Mouse (Mus musculus): ENCODE data around the gene Cyb5d1. TPM values are rescaled to one million over a fixed set of nuclear protein-coding genes. Genes with fewer than 3 reads are reported as not detected.

Cyb5d1 gene
- polyA plus RNA-seq, 1 experiment from 2014 or later = 23.9 TPM

GRCm38 (mm10) chr11:69417449-69418384, 22.3 kb upstream of the Cyb5d1 start:
- ATAC-seq (ENCODE audit: low FRiP score, low TSS enrichment) = peak; percentile 37
- WGBS = under 1% methylated on average over 39 of the region's 39 CpGs

GRCm38 (mm10) chr11:69416921-69417448, 21.6 kb upstream of the Cyb5d1 start:
- H3K36me3 ChIP-seq (ENCODE audit: control insufficient read depth, insufficient read depth, low read length) = peaks cover 14% of the 10 kb centered on the region
- peak overlapping the region; percentile 96 for H3K27ac ChIP-seq (ENCODE audit: low read depth, low read length)
- no peak for ATAC-seq (ENCODE audit: low FRiP score, low TSS enrichment)
- H3K9ac ChIP-seq (ENCODE audit: low read depth, low read length) = peak overlapping the region; percentile 69; the same call in 1 of the 2 replicates
- H3K9me3 ChIP-seq (ENCODE audit: control insufficient read depth, low read length) = no peaks in the 10 kb centered on the region
- H3K27me3 ChIP-seq (ENCODE audit: control insufficient read depth, insufficient read depth, low read length) = peaks cover 14% of the 10 kb centered on the region
- peaks cover 66% of the 10 kb centered on the region for H3K4me1 ChIP-seq (ENCODE audit: control insufficient read depth, insufficient read depth, low read length)
- H3K4me2 ChIP-seq (replicated peaks; ENCODE audit: low read depth, low read length) = peak overlapping the region; percentile 95
- peak overlapping the region; percentile 84 for H3K4me3 ChIP-seq (ENCODE audit: low read length)
- WGBS = 3% methylated on average over 8 of the region's 8 CpGs

More at GRCm38 (mm10) chr11:69417449-69418384, 22.3 kb upstream of the Cyb5d1 start:
- Histone ChIP-seq H3K27me3 (ENCODE audit: control insufficient read depth, insufficient read depth, low read length) (peaks cover 22% of the 10 kb centered on the region), H3K4me2 (replicated peaks; ENCODE audit: low read depth, low read length) (peak overlapping the region; percentile 95), H3K4me1 (ENCODE audit: control insufficient read depth, insufficient read depth, low read length) (peaks cover 59% of the 10 kb centered on the region), H3K9ac (ENCODE audit: low read depth, low read length) (peak overlapping the region; percentile 69), H3K27ac (ENCODE audit: low read depth, low read length) (peak overlapping the region; percentile 96), H3K4me3 (ENCODE audit: low read length) (peak overlapping the region; percentile 84), H3K9me3 (ENCODE audit: control insufficient read depth, low read length) (no peaks in the 10 kb centered on the region), H3K36me3 (ENCODE audit: control insufficient read depth, insufficient read depth, low read length) (peaks cover 7% of the 10 kb centered on the region)

GRCm38 (mm10) chr11:69416509-69416908, 21.1 kb upstream of the Cyb5d1 start:
- ATAC-seq (ENCODE audit: low FRiP score, low TSS enrichment) = no peak
- no peaks in the 10 kb centered on the region for H3K9me3 ChIP-seq (ENCODE audit: control insufficient read depth, low read length)
- peak overlapping the region; percentile 69 for H3K9ac ChIP-seq (ENCODE audit: low read depth, low read length)

GRCm38 (mm10) chr11:69415668-69416451, 20.4 kb upstream of the Cyb5d1 start:
- peak overlapping the region; percentile 96 for H3K27ac ChIP-seq (ENCODE audit: low read depth, low read length)
- H3K9me3 ChIP-seq (ENCODE audit: control insufficient read depth, low read length) = no peaks in the 10 kb centered on the region
- H3K27me3 ChIP-seq (ENCODE audit: control insufficient read depth, insufficient read depth, low read length) = peaks cover 3% of the 10 kb centered on the region; the same call in 1 of the 2 replicates
- peak overlapping the region; percentile 95 for H3K4me2 ChIP-seq (replicated peaks; ENCODE audit: low read depth, low read length)
- peak overlapping the region; percentile 84 for H3K4me3 ChIP-seq (ENCODE audit: low read length)
- peak overlapping the region; percentile 69 for H3K9ac ChIP-seq (ENCODE audit: low read depth, low read length)
- peaks cover 63% of the 10 kb centered on the region for H3K4me1 ChIP-seq (ENCODE audit: control insufficient read depth, insufficient read depth, low read length)
- H3K36me3 ChIP-seq (ENCODE audit: control insufficient read depth, insufficient read depth, low read length) = peaks cover 14% of the 10 kb centered on the region
- WGBS = under 1% methylated on average over 19 of the region's 25 CpGs
- 0 out of 2 replicates have a peak, but pooled peaks have one; percentile 14 for ATAC-seq (ENCODE audit: low FRiP score, low TSS enrichment)

More at GRCm38 (mm10) chr11:69416509-69416908, 21.1 kb upstream of the Cyb5d1 start:
- Histone ChIP-seq H3K27ac (ENCODE audit: low read depth, low read length) (peak overlapping the region; percentile 96), H3K36me3 (ENCODE audit: control insufficient read depth, insufficient read depth, low read length) (peaks cover 14% of the 10 kb centered on the region), H3K4me3 (ENCODE audit: low read length) (peak overlapping the region; percentile 84), H3K27me3 (ENCODE audit: control insufficient read depth, insufficient read depth, low read length) (peaks cover 10% of the 10 kb centered on the region), H3K4me2 (replicated peaks; ENCODE audit: low read depth, low read length) (peak overlapping the region; percentile 95), H3K4me1 (ENCODE audit: control insufficient read depth, insufficient read depth, low read length) (peaks cover 70% of the 10 kb centered on the region)
- WGBS = 0% methylated on average over 4 of the region's 4 CpGs

GRCm38 (mm10) chr11:69415327-69415667, 19.9 kb upstream of the Cyb5d1 start:
- H3K4me3 ChIP-seq (ENCODE audit: low read length) = peak overlapping the region; percentile 84
- 0% methylated on average over 3 of the region's 3 CpGs for WGBS
- no peak for ATAC-seq (ENCODE audit: low FRiP score, low TSS enrichment)
- no peaks in the 10 kb centered on the region for H3K27me3 ChIP-seq (ENCODE audit: control insufficient read depth, insufficient read depth, low read length)
- peaks cover 14% of the 10 kb centered on the region for H3K36me3 ChIP-seq (ENCODE audit: control insufficient read depth, insufficient read depth, low read length)
- H3K27ac ChIP-seq (ENCODE audit: low read depth, low read length) = peak overlapping the region; percentile 95
- H3K4me2 ChIP-seq (replicated peaks; ENCODE audit: low read depth, low read length) = peak overlapping the region; percentile 95
- peak overlapping the region; percentile 69 for H3K9ac ChIP-seq (ENCODE audit: low read depth, low read length)
- no peaks in the 10 kb centered on the region for H3K9me3 ChIP-seq (ENCODE audit: control insufficient read depth, low read length)
- peaks cover 58% of the 10 kb centered on the region for H3K4me1 ChIP-seq (ENCODE audit: control insufficient read depth, insufficient read depth, low read length)

- H3K4me2 ChIP-seq (replicated peaks; ENCODE audit: low read depth, low read length) = peak overlapping the region; percentile 95
- WGBS = 5% methylated on average over 4 of the region's 4 CpGs
- H3K4me3 ChIP-seq (ENCODE audit: low read length) = peak overlapping the region; percentile 84
- no peaks in the 10 kb centered on the region for H3K27me3 ChIP-seq (ENCODE audit: control insufficient read depth, insufficient read depth, low read length)
- no peaks in the 10 kb centered on the region for H3K9me3 ChIP-seq (ENCODE audit: control insufficient read depth, low read length)
- peaks cover 52% of the 10 kb centered on the region for H3K4me1 ChIP-seq (ENCODE audit: control insufficient read depth, insufficient read depth, low read length)
- no peak for ATAC-seq (ENCODE audit: low FRiP score, low TSS enrichment)
- H3K9ac ChIP-seq (ENCODE audit: low read depth, low read length) = peak overlapping the region; percentile 69
- H3K27ac ChIP-seq (ENCODE audit: low read depth, low read length) = peak overlapping the region; percentile 95
- peaks cover 14% of the 10 kb centered on the region for H3K36me3 ChIP-seq (ENCODE audit: control insufficient read depth, insufficient read depth, low read length)
Measured at GRCm38 (mm10) chr11:69414421-69415326, 19.2 kb upstream of the Cyb5d1 start.

- WGBS = 27% methylated on average over 12 of the region's 12 CpGs
- H3K36me3 ChIP-seq (ENCODE audit: control insufficient read depth, insufficient read depth, low read length) = peaks cover 14% of the 10 kb centered on the region
- peak within 1 kb of the TSS; percentile 95 for H3K27ac ChIP-seq (ENCODE audit: low read depth, low read length)
- peak within 1 kb of the TSS; percentile 85 for H3K4me3 ChIP-seq (ENCODE audit: low read length)
- no peaks in the 10 kb centered on the region for H3K9me3 ChIP-seq (ENCODE audit: control insufficient read depth, low read length)
- H3K4me2 ChIP-seq (replicated peaks; ENCODE audit: low read depth, low read length) = peak within 1 kb of the TSS; percentile 95
- H3K4me1 ChIP-seq (ENCODE audit: control insufficient read depth, insufficient read depth, low read length) = peaks cover 47% of the 10 kb centered on the region
- peak within 1 kb of the TSS; percentile 45; the same call in 1 of the 2 replicates for H3K9ac ChIP-seq (ENCODE audit: low read depth, low read length)
- no peaks in the 10 kb centered on the region for H3K27me3 ChIP-seq (ENCODE audit: control insufficient read depth, insufficient read depth, low read length)
- ATAC-seq (ENCODE audit: low FRiP score, low TSS enrichment) = no peak
Measured at GRCm38 (mm10) chr11:69413221-69414181, 18.1 kb upstream of the Cyb5d1 start, which contains the start of gene Kdm6b. Gene Kdm6b, minus strand, starts transcription at chr11:69413675.
